Mouse (Mus musculus) kidney, postnatal 36 days (tissue): ENCODE data around the gene Higd1c.
A peak's percentile ranks its signal among the peaks of the same experiment; 100 is the strongest.
"Not testable (repeated sequence)": the region's sequence is repeated elsewhere in the genome, so short reads cannot be mapped to it uniquely, and the experiment has no call there.

Experiments
- DNase-seq, 2 experiments: peaks; one replicate each; pipeline ENCODE4 v3.0.0; 2021 to 2022; ENCODE audit warnings: mixed read lengths in 2 of 2

The Higd1c gene

GRCm38 (mm10) chr15:100364242-100364641, at the start of gene Higd1c:
Gene Higd1c, plus strand, starts transcription at chr15:100364542.
- DNase-seq: no peak

DNA sequence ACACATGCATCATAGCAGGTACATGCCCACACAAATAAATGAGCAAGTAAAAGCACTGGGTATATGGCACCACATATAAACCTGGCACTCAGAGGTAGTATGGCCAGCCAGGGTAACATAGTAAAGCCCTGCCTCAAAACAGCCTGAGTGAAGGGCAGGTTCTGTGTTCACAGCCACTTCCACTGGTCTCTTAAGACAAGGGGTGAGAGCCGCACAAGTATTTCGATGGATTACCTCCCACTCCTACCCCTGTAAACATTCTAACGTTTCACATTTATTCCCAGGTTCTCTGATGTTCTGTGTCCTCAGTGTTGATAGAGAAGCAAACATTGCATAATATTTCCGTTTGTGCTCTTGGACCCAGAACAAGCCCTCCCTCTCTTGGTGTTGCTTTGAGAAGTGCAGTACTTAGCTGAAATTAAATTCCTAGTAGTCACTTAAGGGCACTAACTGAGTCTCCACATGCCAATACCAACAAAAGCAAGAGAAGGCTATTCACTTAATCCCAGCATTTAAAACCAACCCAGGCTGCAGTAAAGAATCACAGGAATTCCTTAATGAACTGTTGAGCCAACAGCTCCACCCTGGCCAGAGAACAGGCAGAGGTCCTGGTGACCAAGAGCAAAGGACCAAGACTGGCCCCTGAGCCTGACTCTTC, 46.2 kb upstream of the Higd1c start:
- peak; percentile 41 to 58 for DNase-seq

DNA sequence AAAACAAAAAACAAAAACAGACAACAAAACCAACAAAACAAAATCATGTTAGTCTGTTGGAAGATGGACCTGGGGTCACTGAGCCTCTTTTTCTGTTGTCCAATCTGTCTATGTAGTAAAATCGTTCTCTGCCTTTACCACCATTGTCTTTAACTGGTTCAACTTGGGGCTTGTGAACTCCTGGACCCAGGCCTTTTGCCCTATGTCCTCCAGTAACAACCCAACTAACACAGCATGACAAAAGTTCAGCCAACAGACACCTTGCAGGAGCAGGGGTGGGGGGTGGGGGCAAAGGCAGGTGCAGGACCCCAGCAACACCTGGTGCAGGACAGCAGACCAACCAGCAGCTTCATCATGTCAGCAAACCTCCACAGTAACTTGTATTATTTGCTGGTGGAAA, 44.5 kb upstream of the Higd1c start:
- DNase-seq: peak in 1 of 2 experiments; percentile 26

DNA sequence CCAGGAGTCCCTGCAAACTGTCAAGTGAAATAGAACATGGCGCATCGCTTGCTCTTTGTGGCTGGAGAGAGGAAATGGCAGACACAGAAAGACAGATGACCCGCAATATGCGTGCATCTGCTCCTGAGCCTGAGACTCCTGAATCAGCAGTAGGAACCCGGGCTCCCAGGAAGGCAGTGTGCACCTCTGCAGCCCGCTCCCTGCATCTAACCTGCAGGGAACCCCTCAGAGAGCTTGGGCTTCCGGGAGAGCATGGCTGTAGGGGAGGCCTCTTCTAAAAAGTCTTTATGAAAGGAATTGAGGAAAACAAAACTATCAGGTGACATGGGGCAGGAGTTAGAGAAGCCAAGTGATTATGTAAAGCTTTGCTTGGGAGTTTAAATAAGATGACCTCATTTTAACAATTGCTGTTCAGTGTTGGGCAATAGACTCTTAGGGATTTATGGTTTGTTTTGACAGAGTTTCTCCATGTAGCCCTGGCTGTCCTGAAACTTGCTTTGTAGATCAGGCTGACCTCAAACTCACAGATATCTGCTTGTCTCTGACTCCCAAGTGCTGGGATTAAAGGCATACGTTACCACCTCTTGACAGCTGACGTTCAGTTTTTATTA, 43.9 kb upstream of the Higd1c start:
- DNase-seq: peak; percentile 25 to 49

DNA sequence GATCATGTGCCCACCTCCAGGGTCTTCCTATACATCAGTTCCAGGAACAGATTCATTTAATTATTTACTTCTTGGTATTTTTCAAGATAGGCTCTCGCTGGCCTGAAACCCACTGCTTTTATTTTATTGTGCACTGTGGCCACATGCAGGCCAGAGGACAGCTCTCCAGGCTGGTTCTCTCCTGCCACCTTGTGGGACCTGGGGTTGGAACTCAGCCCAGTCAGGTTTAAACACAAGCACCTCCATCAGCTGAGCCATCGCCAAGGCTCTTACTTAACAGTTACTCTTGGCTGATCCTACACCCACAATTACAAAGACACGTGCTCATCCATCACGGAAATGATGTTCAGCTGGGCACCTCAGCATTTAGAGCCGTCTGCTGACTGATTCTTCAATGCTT, 43.2 kb upstream of the Higd1c start:
- DNase-seq: peak; percentile 89 to 91

DNA sequence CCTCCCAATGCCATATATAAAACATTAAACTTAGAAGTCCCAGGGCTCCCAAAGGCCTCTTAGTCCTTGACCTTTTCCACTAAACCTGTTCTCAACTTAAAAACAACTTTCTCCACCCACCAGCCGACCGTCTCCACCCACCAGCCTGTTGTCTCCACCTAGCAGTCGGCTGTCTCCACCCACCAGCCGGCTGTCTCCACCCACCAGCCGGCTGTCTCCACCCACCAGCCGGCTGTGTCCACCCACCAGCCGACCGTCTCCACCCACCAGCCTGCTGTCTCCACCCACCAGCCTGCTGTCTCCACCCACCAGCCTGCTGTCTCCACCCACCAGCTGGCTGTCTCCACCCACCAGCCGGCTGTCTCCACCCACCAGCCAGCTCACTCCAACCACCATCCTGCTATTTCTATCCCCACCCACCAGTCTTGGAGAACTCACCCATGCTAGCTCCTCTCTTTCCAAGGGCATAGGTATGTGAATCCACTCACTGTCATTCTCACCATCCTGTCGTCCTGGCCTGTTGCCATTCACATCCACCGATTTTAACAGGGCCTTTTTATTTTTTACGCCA, 40.2 kb upstream of the Higd1c start:
- no peak for DNase-seq

GRCm38 (mm10) chr15:100325235-100325634, 39.1 kb upstream of the Higd1c start:
- DNase-seq: no peak

- peak; percentile 37 to 48 for DNase-seq
Measured at GRCm38 (mm10) chr15:100328089-100328488, 36.3 kb upstream of the Higd1c start.

GRCm38 (mm10) chr15:100329336-100329735, 35.0 kb upstream of the Higd1c start:
- not testable (repeated sequence) for DNase-seq

GRCm38 (mm10) chr15:100330739-100331138, 33.6 kb upstream of the Higd1c start:
- DNase-seq: no peak

- not testable (repeated sequence) for DNase-seq
Measured at GRCm38 (mm10) chr15:100332077-100332961, 32.0 kb upstream of the Higd1c start.

GRCm38 (mm10) chr15:100334629-100335028, 29.7 kb upstream of the Higd1c start, which contains the start of gene Mettl7a3:
Gene Mettl7a3, plus strand, starts transcription at chr15:100334929.
- no peak for DNase-seq

- not testable (repeated sequence) for DNase-seq
Measured at GRCm38 (mm10) chr15:100337328-100337727, 27.0 kb upstream of the Higd1c start.

GRCm38 (mm10) chr15:100337847-100338246, 26.5 kb upstream of the Higd1c start:
- DNase-seq: peak; percentile 82 to 87

DNA sequence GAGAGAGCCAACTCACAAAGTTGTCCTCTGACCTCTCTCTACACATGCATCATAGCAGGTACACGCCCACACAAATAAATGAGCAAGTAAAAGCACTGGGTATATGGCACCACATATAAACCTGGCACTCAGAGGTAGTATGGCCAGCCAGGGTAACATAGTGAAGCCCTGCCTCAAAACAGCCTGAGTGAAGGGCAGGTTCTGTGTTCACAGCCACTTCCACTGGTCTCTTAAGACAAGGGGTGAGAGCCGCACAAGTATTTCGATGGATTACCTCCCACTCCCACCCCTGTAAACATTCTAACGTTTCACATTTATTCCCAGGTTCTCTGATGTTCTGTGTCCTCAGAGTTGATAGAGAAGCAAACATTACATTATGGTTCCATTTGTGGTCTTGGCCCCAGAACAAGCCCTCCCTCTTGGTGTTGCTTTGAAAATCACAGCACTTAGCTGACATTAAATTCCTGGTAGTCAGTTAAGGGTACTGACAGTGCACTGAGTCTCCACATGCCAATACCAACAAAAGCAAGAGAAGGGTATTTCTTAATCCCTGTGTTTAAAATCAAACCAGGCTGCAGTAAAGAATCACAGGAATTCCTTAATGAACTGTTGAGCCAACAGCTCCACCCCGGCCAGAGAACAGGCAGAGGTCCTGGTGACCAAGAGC, 22.9 kb upstream of the Higd1c start:
- DNase-seq: peak in 1 of 2 experiments; percentile 36

DNA sequence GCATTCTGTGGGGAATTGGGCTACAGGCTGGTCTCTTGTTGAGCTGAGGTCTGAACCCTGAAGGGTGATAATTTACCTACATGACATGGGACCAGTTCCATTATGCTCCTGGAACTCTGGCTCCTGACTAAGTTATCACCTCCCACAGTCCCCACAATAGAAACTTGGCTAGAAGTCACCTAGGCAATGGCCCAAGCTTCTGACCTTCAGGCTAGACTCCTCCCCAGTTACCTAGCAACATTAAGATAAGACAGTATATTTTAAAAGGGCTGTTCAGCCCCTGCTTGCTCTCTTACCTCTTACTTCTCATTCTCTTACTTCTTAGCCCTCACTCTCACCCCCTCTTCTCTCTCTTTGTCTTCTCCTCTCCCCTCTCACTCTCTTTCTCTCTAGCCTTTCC, 18.9 kb upstream of the Higd1c start:
- peak in 1 of 2 experiments; percentile 63 for DNase-seq

DNA sequence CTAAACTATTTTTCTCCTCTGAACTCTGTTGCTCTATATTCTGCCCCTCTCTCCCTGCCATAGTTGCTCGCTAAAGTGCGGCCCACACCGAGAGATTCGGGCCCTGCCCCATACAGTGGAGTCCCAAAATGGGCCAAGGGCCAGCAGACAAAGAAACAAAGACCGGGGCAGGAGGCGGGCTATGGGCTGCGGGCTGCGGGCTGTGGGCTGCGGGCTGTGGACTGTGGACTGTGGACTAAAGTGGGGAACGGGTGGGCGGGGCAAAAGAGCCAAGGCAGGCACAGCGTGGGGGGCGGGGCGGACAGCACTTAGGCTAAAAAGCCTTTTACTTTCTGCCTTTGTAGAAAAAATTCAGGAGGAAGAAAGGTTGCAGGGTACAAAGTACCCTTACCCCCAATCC, 17.6 kb upstream of the Higd1c start:
- DNase-seq: peak; percentile 81 to 91

GRCm38 (mm10) chr15:100349496-100349895, 14.8 kb upstream of the Higd1c start:
- peak; percentile 74 to 91 for DNase-seq

DNA sequence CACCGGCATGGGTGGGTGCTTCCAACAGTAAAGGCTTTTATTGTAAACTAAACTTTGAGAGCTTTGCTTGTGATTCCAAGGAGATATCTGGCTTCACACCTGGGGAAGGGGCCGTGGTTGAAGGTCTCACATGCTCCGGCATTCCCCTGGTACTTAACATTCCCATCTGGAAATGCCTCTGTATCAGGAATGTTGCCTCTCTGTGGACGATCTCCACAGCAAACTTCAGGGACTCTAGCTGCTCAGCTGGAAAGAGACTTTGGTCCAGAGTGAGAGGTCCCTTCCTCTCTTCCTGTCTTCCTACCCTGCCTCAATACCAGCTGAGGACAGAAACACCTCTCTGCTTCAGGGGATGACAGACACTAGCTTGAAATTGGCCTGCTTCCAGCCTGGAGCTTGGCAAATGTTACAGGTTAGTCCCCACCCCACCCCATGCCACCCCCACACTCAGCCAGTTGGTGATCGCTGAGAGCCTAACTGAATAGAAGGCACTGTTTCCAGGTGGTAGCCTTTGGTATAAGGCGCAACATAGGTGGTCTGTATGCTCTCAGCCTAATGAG, 12.8 kb upstream of the Higd1c start:
- peak; percentile 52 to 56 for DNase-seq

GRCm38 (mm10) chr15:100352711-100353250, 11.6 kb upstream of the Higd1c start, which contains the start of the genes Methig1 and Mettl7a2:
Gene Methig1, plus strand, starts transcription at chr15:100353149.
Gene Mettl7a2, plus strand, starts transcription at chr15:100353200.
- DNase-seq: no peak

DNA sequence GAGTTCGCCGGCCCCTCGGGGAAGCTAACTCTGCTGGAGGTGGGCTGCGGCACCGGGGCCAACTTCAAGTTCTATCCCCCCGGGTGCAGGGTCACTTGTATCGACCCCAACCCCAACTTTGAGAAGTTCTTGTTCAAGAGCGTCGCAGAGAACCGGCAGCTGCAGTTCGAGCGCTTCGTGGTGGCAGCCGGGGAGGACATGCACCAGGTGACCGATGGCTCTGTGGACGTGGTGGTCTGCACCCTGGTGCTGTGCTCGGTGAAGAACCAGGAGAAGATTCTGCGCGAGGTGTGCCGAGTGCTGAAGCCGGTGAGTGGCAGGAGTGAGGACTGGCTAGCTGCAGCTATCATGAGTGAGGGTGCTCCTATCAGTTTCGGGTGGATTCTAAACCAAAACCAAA, 10.9 kb upstream of the Higd1c start:
- DNase-seq: not testable (repeated sequence)

DNA sequence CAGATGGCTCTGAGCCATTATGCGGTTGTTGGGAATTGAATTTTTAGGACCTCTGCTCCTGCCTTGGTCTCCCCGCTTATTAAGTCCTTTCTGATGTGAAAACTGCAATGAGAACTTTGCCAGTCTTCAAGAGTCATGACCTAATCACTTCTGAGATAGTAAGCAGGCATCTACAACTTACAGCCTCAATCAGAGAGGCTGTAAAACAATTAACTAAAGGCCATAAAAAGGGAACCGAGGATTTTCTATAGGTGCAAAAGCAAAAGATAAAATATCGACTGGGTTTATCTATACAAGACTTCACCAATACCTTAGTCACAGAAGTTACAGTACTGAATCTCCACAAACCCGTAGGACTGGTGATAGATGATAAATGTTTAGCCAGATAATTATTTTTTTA, 8.5 kb upstream of the Higd1c start:
- DNase-seq: no peak
